Mouse (Mus musculus) thymus, adult 2 months (tissue): ENCODE results near the gene Atf7ip.

Experiments
- CTCF ChIP-seq: fragments of 200-500 bp; IDR thresholded peaks from 2 replicates; pipeline ENCODE4 v1.5.1; 2012; ENCODE audit warnings: mild to moderate bottlenecking, control low read depth, low read length, moderate library complexity, borderline replicate concordance; ENCODE audit not compliant: control insufficient read depth, poor library complexity, insufficient read depth; ENCODE audit errors: extremely low read depth
- POLR2A ChIP-seq: fragments of 200-500 bp; IDR thresholded peaks from 2 replicates; pipeline ENCODE4 v1.6.1; 2012; ENCODE audit warnings: mild to moderate bottlenecking, low read length, control low read depth, moderate library complexity; ENCODE audit not compliant: control insufficient read depth, poor library complexity, insufficient read depth; ENCODE audit errors: extremely low read depth

GRCm38 (mm10) chr6:136553156-136553555 lies 47.2 kb downstream of the Atf7ip start:
- TF ChIP-seq POLR2A, result no peak
- TF ChIP-seq CTCF, result no peak
